Mouse (Mus musculus): Measurements from ENCODE around the gene Odf3l2.

Odf3l2 gene

DNA sequence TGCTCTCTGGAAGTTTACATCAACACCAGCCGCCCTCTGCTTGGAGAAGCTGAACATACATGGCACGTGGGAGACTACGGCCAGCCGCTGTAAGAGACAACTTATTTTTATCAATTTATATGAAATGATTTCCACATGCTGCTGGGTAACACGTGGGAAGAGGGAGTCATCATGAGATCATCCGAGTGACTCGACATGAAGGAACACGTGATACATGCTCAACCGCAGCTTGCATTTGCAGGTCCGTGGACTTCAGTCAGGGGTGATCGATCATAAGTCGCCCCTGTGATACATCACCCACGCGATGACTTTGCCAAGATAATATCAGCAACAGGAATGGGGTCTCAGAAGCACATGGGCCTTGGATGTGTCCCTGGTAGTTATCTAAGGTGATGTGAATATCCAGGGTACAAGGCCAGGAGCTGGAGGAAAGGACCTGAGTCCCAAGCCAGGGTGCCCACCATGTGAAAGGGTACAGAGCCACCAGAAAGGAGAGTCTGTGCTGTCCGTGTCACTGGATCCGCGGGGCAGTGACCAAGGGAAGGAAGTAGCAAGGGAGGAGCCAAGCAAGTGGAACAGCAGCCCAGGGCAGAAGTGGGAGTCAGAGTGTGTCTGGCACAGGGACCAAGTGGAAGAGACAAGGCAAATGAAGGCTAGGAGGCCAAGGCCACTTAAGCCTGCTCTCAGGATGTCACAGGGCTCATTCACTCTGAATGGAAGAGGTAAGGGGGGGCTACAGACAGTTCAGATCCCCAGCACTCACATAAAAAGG is 12.3 kb downstream of the Odf3l2 start:
- peak; percentile 59 to 81 for DNase-seq (ENCODE audit: inconsistent age in 2 of 2, low spot score in 1 of 2)

DNA sequence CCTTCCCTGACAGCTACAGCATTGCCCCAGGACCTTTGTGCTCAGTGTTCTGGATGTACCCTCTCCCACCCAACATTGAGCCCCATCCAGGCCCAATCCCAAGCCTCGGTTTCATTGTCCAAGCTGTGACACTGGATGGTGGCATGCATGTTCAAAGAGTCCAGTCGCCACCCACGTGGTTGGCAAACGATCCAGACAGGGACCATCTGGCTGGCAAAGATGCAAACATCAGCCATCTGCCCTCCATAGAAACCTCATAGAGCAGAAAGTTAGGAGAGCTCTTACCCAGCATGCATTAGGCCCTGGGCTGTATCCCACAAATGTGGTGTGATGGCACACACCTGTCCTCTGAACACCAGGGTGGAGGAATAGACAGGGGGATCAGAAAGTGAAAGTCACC is 14.1 kb downstream of the Odf3l2 start:
- DNase-seq (ENCODE audit: inconsistent age in 2 of 2, low spot score in 1 of 2): no peak

DNA sequence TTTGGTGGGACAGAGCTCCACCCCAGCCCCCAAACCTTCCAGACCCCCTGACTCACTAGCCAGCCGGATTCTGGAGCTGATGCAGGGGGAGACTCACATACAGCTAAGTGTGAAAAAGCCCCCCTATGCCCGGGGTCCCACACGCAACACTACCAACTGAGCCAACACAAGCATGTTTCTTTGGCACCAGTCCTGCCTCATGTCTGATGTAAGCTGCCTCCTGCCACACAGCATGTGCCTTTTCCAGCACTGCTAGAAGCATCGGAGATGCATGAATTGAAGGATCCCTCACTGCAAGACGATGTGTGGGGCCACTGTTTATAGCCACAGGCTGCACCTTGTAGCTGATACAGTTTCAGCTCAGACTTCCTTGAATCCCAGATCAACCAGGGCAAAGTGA is 17.2 kb downstream of the Odf3l2 start:
- DNase-seq (ENCODE audit: inconsistent age in 2 of 2, low spot score in 1 of 2): no peak

- no peak for DNase-seq (ENCODE audit: inconsistent age in 2 of 2, low spot score in 1 of 2)
Observed at GRCm38 (mm10) chr10:79626156-79626555, 19.4 kb downstream of the Odf3l2 start.

DNA sequence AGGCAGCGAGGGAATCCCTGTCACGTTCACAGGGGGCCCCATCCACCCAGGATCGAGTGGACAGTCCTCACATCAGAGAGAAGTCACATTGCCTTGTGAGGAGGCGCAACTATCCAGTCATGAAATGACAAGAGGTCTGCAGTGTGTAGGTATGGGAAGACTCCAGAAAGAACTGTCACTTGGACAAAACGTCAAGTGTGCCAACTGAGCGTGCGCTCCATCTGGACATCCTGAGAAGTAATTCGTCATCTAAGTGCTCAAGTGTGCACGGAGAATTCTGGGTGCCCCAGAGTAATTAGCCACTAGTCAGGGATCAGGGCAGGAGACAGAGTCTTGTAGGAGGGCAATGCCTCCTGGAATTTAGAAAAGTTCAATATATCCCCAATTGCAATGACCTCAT is 20.1 kb downstream of the Odf3l2 start:
- DNase-seq (ENCODE audit: inconsistent age in 2 of 2, low spot score in 1 of 2): no peak

DNA sequence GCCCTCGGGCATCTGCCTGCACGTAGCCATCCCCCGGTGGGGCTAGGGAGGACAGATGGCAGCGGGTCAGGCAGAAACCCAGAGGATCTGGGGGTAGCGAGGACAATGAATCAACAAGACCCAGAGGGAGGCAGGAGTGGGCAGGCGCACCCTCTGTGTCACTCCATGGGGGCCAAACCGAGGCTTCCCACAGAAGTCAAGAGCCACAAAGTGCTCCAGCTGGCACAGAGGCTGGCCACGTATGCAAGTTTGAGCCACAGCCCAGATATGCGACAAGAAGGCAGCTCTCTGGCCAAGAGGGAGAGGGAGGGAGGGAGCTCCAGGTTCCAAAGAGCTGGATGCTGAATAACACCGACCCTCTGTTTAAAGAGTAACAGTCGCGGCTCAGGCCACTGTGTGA is 21.6 kb downstream of the Odf3l2 start:
- no peak for DNase-seq (ENCODE audit: inconsistent age in 2 of 2, low spot score in 1 of 2)

- DNase-seq (ENCODE audit: inconsistent age in 2 of 2, low spot score in 1 of 2): no peak
Observed at GRCm38 (mm10) chr10:79616376-79616775, 29.2 kb downstream of the Odf3l2 start.

DNA sequence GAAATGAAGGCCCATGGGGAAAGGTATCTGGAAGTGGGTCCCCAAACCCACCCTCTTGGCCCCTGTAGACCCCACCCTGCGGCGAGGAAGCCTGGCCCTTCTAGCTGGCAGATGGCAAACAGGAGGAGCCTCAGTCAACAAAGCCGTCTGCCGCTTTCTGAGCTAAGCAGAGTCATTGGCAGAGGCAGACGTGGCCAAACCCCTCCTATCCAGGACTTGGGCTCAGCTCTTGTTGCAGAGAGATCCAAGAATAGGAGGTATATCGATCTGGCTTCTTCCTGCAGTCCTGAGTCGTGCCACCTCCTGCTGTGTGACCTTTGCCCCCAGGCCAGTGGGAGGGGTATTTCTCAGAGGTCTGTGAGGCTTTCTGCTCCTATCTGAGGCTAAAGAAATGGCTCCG is 29.7 kb downstream of the Odf3l2 start:
- DNase-seq (ENCODE audit: inconsistent age in 2 of 2, low spot score in 1 of 2): no peak

DNA sequence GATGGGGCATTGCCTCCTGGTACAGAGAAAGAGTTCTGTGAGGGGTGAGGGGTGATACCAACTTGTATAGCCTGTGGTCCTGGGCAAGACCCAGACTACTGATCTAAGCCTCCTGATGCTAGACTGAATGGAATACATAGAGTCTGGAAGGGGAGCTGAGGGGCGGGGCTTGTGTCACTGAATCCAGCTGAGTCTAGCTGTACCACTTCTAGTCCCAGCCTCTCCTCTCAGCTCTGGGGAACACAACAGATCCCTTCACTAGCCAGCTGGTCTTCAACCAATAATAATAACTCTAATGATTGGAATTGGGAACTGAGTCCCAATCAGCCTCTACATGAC is 31.3 kb downstream of the Odf3l2 start:
- no peak for DNase-seq (ENCODE audit: inconsistent age in 2 of 2, low spot score in 1 of 2)

GRCm38 (mm10) chr10:79613578-79614304 is 31.8 kb downstream of the Odf3l2 start, which contains the start of gene C2cd4c:
C2cd4c (minus strand) TSS chr10:79614025.
- peak; percentile 49 to 75 for DNase-seq (ENCODE audit: inconsistent age in 2 of 2, low spot score in 1 of 2)

GRCm38 (mm10) chr10:79612192-79613135 is 33.1 kb downstream of the Odf3l2 start:
- no peak for DNase-seq (ENCODE audit: inconsistent age in 2 of 2, low spot score in 1 of 2)

GRCm38 (mm10) chr10:79611296-79611695 is 34.2 kb downstream of the Odf3l2 start:
- no peak for DNase-seq (ENCODE audit: inconsistent age in 2 of 2, low spot score in 1 of 2)

DNA sequence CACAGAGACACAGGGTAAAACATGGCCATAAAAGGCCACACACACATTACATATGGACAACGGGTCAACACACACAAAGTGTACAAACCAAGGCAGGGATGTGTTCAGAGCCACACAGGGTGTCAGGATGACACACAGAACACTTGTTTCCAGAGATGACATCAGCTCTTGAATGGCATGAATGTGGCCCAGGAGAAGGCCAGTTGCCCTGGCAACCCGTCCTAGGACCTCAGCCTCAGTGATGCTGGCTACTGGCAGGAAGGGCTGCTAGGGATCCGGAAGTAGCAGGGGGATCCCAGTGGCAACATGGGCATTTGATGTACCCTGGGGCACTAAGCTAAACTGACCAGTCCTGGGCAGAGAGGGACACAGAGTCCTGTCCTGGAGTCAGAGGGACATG is 36.3 kb downstream of the Odf3l2 start:
- DNase-seq (ENCODE audit: inconsistent age in 2 of 2, low spot score in 1 of 2): no peak

GRCm38 (mm10) chr10:79607892-79608291 is 37.6 kb downstream of the Odf3l2 start:
- no peak for DNase-seq (ENCODE audit: inconsistent age in 2 of 2, low spot score in 1 of 2)

DNA sequence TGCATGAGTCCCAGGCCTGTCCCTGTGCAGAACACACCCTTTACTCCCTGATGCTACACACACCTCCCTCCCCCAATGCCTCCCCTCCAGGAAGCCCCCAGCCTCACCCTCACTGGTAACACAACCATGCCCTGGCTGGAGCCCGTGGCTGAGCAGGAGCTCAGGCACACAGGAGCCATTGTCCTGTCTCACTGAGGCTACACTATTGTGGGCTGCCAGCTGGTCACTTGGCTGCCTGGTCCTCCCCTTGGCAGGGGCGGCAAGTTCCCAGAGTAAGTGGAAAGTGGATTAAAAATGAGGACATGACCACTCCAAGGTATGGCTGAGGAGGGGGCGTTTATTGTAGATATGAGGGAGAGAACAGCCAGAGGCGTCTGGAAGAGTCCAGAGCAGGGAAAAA is 39.0 kb downstream of the Odf3l2 start:
- no peak for DNase-seq (ENCODE audit: inconsistent age in 2 of 2, low spot score in 1 of 2)

DNA sequence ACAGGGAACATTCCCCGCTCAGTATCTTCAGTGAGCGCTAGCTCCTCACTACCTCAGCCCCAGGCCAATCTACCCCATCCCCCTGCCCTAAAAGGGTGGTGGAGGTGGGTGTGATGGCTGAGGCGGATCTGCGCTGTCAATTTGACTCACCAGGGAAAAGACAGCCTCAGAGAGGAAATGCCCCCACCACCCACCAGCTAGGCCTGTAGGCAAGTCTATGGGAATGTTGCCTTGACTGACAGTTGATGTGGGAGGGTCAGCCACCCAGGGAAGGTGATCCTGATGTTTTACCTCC is 47.7 kb downstream of the Odf3l2 start:
- DNase-seq (ENCODE audit: inconsistent age in 2 of 2, low spot score in 1 of 2): no peak

DNA sequence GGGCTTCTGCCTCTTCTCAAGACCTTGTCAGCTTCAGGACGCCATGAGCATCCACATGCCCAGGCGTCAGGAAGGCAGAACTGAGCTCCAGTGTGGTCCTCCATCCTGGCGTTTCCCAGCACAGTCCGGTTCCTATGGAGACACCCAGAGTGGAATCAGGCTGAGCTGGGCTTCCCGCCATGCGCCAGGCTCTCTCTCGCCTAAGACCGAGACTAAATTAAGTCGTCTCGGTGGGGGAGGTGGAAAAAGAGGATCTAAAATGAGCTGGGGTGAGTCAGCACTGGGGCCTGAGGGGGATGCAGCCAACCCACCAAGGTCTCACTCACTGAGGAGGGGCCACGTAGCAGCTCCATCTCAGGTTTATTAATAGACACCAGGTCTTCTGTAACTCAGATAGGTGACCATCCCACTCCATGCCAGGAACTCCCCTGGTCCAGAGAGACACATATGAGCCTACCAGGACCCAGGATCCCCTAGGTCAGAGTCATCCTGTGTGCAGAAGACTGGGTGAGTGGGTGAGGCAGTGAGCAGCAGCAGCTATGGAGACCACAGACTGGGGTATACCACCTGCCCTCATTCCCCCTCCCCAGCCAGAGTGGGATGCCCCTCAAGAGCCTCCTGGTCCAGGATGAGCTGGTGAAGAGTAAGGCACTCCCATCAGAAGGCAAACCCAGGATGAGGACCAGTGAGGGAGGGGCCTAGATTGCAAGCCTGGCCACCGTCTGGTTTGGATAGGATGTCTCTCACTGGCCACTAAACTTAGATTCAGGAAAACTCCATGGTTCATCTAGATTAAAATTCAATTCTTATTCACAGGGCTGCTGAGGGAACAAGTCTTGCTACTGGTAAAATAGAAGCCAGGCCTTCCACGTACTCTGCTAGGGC is 48.2 kb downstream of the Odf3l2 start:
- DNase-seq (ENCODE audit: inconsistent age in 2 of 2, low spot score in 1 of 2): no peak

- DNase-seq (ENCODE audit: inconsistent age in 2 of 2, low spot score in 1 of 2): no peak
Observed at GRCm38 (mm10) chr10:79595590-79595929, 50.0 kb downstream of the Odf3l2 start.

DNA sequence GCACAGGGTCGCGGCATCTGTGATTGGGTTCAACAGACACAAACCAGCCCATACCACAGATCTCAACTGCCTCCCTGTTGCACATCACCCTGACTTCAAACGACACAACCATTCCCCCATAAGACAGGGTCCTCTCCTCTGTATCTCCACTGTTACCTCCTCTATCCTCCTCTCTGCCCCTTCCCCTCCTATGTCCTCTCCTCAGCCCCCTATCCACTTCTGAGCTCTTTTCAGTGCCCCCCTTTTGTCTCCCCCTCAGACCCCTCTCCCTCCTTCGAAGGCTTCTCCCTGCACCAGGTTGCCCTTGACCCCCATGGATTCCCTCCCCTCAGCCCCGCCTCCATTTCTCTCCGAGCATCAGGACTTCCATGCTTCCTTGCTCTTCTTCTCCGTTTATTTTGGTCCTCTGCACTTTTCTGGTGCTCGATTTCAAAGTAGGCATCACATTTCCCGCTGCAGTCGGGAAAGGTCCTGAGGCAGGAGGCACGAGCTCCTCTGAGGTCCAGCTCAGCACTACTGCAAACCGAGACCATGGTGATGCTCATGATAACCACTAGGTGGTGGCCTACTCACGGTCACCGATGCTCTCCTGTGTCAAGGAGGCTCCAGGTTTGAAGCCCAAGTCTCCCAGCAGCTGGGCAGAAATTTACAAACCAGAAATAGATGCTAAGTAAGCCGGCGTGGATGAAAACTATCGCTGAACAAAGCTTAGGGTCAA is 50.5 kb downstream of the Odf3l2 start:
- peak; percentile 52 to 85 for DNase-seq (ENCODE audit: inconsistent age in 2 of 2, low spot score in 1 of 2)

- DNase-seq (ENCODE audit: inconsistent age in 2 of 2, low spot score in 1 of 2): no peak
Observed at GRCm38 (mm10) chr10:79594111-79594510, 51.4 kb downstream of the Odf3l2 start.
